Mouse (Mus musculus) cerebellum, adult 2 months (tissue): ENCODE measurements around the gene Tmem120b.

ENCODE experiments used
- CTCF ChIP-seq: fragments of 200-500 bp; IDR thresholded peaks from 2 replicates; pipeline ENCODE4 v1.5.1; 2011; ENCODE audit warnings: low read depth, mild to moderate bottlenecking, control low read depth, low read length, moderate library complexity, borderline replicate concordance; ENCODE audit not compliant: insufficient read depth
- POLR2A ChIP-seq: fragments of 200-500 bp; IDR thresholded peaks from 2 replicates; pipeline ENCODE4 v1.6.1; 2011; ENCODE audit warnings: low read length, control low read depth, borderline replicate concordance; ENCODE audit not compliant: insufficient read depth

DNA sequence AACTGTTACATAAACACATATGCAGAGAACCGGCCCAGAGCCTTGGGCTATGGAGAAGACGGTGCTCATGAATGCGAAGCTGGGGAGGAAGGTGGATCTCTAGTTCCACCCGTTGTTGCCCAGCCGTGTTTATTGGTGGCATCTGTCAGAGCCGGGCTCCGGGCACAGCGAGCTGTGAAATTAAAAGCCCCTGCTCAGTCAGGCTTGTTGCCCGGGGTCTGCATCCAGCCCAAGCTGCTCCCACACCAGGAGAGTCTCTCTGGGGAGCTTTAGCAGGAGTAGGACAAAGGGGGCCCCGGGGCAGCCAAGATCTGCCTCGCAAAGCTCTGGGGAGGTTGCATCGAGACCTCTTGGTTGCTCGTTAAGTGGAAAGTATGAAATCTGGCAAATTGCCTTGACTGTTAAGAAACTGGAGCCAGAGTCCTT lies 42.1 kb downstream of the Tmem120b start:
- no peak for TF ChIP-seq POLR2A
- no peak for TF ChIP-seq CTCF
